Mouse (Mus musculus) heart, adult 18-20 months (tissue): ENCODE measurements around the gene Fam83g. TPM values are rescaled to one million over a fixed set of nuclear protein-coding genes. Genes with fewer than 3 reads are reported as not detected.

Source experiments
- DNase-seq, 2 experiments: peaks; one replicate each; pipeline ENCODE4 v3.0.0; 2021 to 2022; ENCODE audit warnings: mixed read lengths in 1 of 2
- total RNA-seq, 2 experiments: library from RNA; stranded (reverse); gene quantifications; 2 replicates each; pipeline ENCODE4 v1.2.3; 2021

The Fam83g gene
- total RNA-seq, 2 experiments from 2014 or later = 0.25 to 0.33 TPM

GRCm38 (mm10) chr11:61652216-61652615 lies 31.7 kb upstream of the Fam83g start:
- DNase-seq = no peak

GRCm38 (mm10) chr11:61652686-61653447 lies 31.0 kb upstream of the Fam83g start, which contains the start of gene Grap:
TSS of gene Grap (plus strand) at chr11:61653265.
- peak; percentile 54 to 80 for DNase-seq

GRCm38 (mm10) chr11:61653568-61653967 lies 30.3 kb upstream of the Fam83g start:
- DNase-seq = no peak

GRCm38 (mm10) chr11:61654786-61655311 lies 29.0 kb upstream of the Fam83g start:
- DNase-seq = no peak

GRCm38 (mm10) chr11:61655649-61656048 lies 28.2 kb upstream of the Fam83g start:
- no peak for DNase-seq

GRCm38 (mm10) chr11:61656148-61656850 lies 27.6 kb upstream of the Fam83g start:
- DNase-seq = no peak

- no peak for DNase-seq
Measured at GRCm38 (mm10) chr11:61657432-61657831, 26.5 kb upstream of the Fam83g start.

GRCm38 (mm10) chr11:61658360-61658922 lies 25.4 kb upstream of the Fam83g start:
- no peak for DNase-seq

- peak; percentile 41 to 67 for DNase-seq
Measured at GRCm38 (mm10) chr11:61659011-61659858, 24.7 kb upstream of the Fam83g start.

- no peak for DNase-seq
Measured at GRCm38 (mm10) chr11:61660001-61660400, 23.9 kb upstream of the Fam83g start.

- DNase-seq = no peak
Measured at GRCm38 (mm10) chr11:61660806-61661392, 23.0 kb upstream of the Fam83g start.

GRCm38 (mm10) chr11:61662189-61662588 lies 21.7 kb upstream of the Fam83g start:
- DNase-seq = no peak

GRCm38 (mm10) chr11:61665401-61665800 lies 18.5 kb upstream of the Fam83g start:
- no peak for DNase-seq

- peak; percentile 42 to 62 for DNase-seq
Measured at GRCm38 (mm10) chr11:61665991-61666799, 17.7 kb upstream of the Fam83g start.

GRCm38 (mm10) chr11:61667248-61667647 lies 16.6 kb upstream of the Fam83g start:
- no peak for DNase-seq

- no peak for DNase-seq
Measured at GRCm38 (mm10) chr11:61667782-61668181, 16.1 kb upstream of the Fam83g start.

- no peak for DNase-seq
Measured at GRCm38 (mm10) chr11:61669492-61670490, 14.1 kb upstream of the Fam83g start.

- no peak for DNase-seq
Measured at GRCm38 (mm10) chr11:61671781-61672383, 12.0 kb upstream of the Fam83g start.

- peak in 1 of 2 experiments; percentile 46 for DNase-seq
Measured at GRCm38 (mm10) chr11:61673686-61674085, 10.2 kb upstream of the Fam83g start.
